Mouse (Mus musculus): Measurements from ENCODE around the gene Tek. TPM values are rescaled to one million over a fixed set of nuclear protein-coding genes. Genes with fewer than 3 reads are reported as not detected.

The Tek gene
- total and polyA plus RNA-seq, 2 experiments from 2014 or later = 6.8 to 7.1 TPM

GRCm38 (mm10) chr4:94713741-94714140 lies 25.3 kb upstream of the Tek start:
- Histone ChIP-seq H3K9me3 (ENCODE audit: low read length) (no peaks in the 10 kb centered on the region), H3K9ac (replicated peaks; ENCODE audit: low read length) (no peak overlapping the region), H3K4me2 (ENCODE audit: low read depth, low read length) (no peak overlapping the region), H3K36me3 (ENCODE audit: insufficient read depth, low read length) (no peaks in the 10 kb centered on the region), H3K4me1 (ENCODE audit: insufficient read depth, low read length) (no peaks in the 10 kb centered on the region), H3K27me3 (ENCODE audit: insufficient read depth, low read length) (no peaks in the 10 kb centered on the region), H3K27ac (no peak overlapping the region), H3K4me3 (ENCODE audit: low read length) (no peak overlapping the region)
- ATAC-seq (no peak), DNase-seq (ENCODE audit: low spot score) (no peak)
- TF ChIP-seq CTCF (IDR thresholded peaks at IDR 0.05; ENCODE audit: low read depth) = no peak

- Histone ChIP-seq H3K4me2 (ENCODE audit: low read depth, low read length) (no peak overlapping the region), H3K9me3 (ENCODE audit: low read length) (no peaks in the 10 kb centered on the region), H3K27ac (no peak overlapping the region), H3K4me1 (ENCODE audit: insufficient read depth, low read length) (no peaks in the 10 kb centered on the region), H3K9ac (replicated peaks; ENCODE audit: low read length) (no peak overlapping the region), H3K36me3 (ENCODE audit: insufficient read depth, low read length) (no peaks in the 10 kb centered on the region), H3K4me3 (ENCODE audit: low read length) (no peak overlapping the region), H3K27me3 (ENCODE audit: insufficient read depth, low read length) (no peaks in the 10 kb centered on the region)
- DNase-seq (ENCODE audit: low spot score) = no peak
- ATAC-seq = no peak
- TF ChIP-seq CTCF (IDR thresholded peaks at IDR 0.05; ENCODE audit: low read depth) = no peak
- 58% methylated on average over 6 of the region's 6 CpGs for WGBS
Observed at GRCm38 (mm10) chr4:94715166-94715565, 23.9 kb upstream of the Tek start.

GRCm38 (mm10) chr4:94725799-94726198 lies 13.3 kb upstream of the Tek start:
- Histone ChIP-seq H3K9ac (replicated peaks; ENCODE audit: low read length) (no peak overlapping the region), H3K4me2 (ENCODE audit: low read depth, low read length) (no peak overlapping the region), H3K4me1 (ENCODE audit: insufficient read depth, low read length) (no peaks in the 10 kb centered on the region), H3K36me3 (ENCODE audit: insufficient read depth, low read length) (no peaks in the 10 kb centered on the region), H3K27ac (no peak overlapping the region), H3K27me3 (ENCODE audit: insufficient read depth, low read length) (no peaks in the 10 kb centered on the region), H3K4me3 (ENCODE audit: low read length) (no peak overlapping the region), H3K9me3 (ENCODE audit: low read length) (0 out of 2 replicates have a peak, but pooled peaks cover 3% of the 10 kb centered on the region)
- no peak for ATAC-seq
- WGBS = 66% methylated on average over 4 of the region's 4 CpGs
- no peak for DNase-seq (ENCODE audit: low spot score)
- no peak for TF ChIP-seq CTCF (IDR thresholded peaks at IDR 0.05; ENCODE audit: low read depth)

GRCm38 (mm10) chr4:94732721-94733120 lies 6.4 kb upstream of the Tek start:
- no peak for ATAC-seq
- no peaks in the 10 kb centered on the region for H3K36me3 ChIP-seq (ENCODE audit: insufficient read depth, low read length)
- no peak overlapping the region for H3K9ac ChIP-seq (replicated peaks; ENCODE audit: low read length)

GRCm38 (mm10) chr4:94737326-94738295 lies 1.5 kb upstream of the Tek start:
- Histone ChIP-seq H3K36me3 (ENCODE audit: insufficient read depth, low read length) (no peaks in the 10 kb centered on the region), H3K4me2 (ENCODE audit: low read depth, low read length) (no peak overlapping the region), H3K27me3 (ENCODE audit: insufficient read depth, low read length) (no peaks in the 10 kb centered on the region), H3K4me1 (ENCODE audit: insufficient read depth, low read length) (no peaks in the 10 kb centered on the region), H3K9me3 (ENCODE audit: low read length) (no peaks in the 10 kb centered on the region), H3K27ac (no peak overlapping the region), H3K9ac (replicated peaks; ENCODE audit: low read length) (no peak overlapping the region), H3K4me3 (ENCODE audit: low read length) (no peak overlapping the region)
- no peak for TF ChIP-seq CTCF (IDR thresholded peaks at IDR 0.05; ENCODE audit: low read depth)
- ATAC-seq (no peak), DNase-seq (ENCODE audit: low spot score) (no peak)
- 70% methylated on average over 5 of the region's 5 CpGs for WGBS

More at GRCm38 (mm10) chr4:94732721-94733120, 6.4 kb upstream of the Tek start:
- H3K4me3 ChIP-seq (ENCODE audit: low read length) = no peak overlapping the region
- no peak for TF ChIP-seq CTCF (IDR thresholded peaks at IDR 0.05; ENCODE audit: low read depth)
- no peaks in the 10 kb centered on the region for H3K27me3 ChIP-seq (ENCODE audit: insufficient read depth, low read length)
- no peak overlapping the region for H3K4me2 ChIP-seq (ENCODE audit: low read depth, low read length)
- 0 out of 2 replicates have a peak, but pooled peaks cover 3% of the 10 kb centered on the region for H3K9me3 ChIP-seq (ENCODE audit: low read length)
- no peak overlapping the region for H3K27ac ChIP-seq
- DNase-seq (ENCODE audit: low spot score) = no peak
- no peaks in the 10 kb centered on the region for H3K4me1 ChIP-seq (ENCODE audit: insufficient read depth, low read length)

GRCm38 (mm10) chr4:94741824-94742223 lies 2.7 kb downstream of the Tek start:
- no peak overlapping the region for H3K4me3 ChIP-seq (ENCODE audit: low read length)
- no peak for ATAC-seq
- DNase-seq (ENCODE audit: low spot score) = no peak
- no peak for TF ChIP-seq CTCF (IDR thresholded peaks at IDR 0.05; ENCODE audit: low read depth)
- no peaks in the 10 kb centered on the region for H3K4me1 ChIP-seq (ENCODE audit: insufficient read depth, low read length)
- no peak overlapping the region for H3K27ac ChIP-seq
- H3K9ac ChIP-seq (replicated peaks; ENCODE audit: low read length) = no peak overlapping the region
- H3K4me2 ChIP-seq (ENCODE audit: low read depth, low read length) = no peak overlapping the region
- H3K36me3 ChIP-seq (ENCODE audit: insufficient read depth, low read length) = no peaks in the 10 kb centered on the region
- no peaks in the 10 kb centered on the region for H3K9me3 ChIP-seq (ENCODE audit: low read length)
- no peaks in the 10 kb centered on the region for H3K27me3 ChIP-seq (ENCODE audit: insufficient read depth, low read length)
- 74% methylated on average over 1 of the region's 1 CpGs for WGBS

GRCm38 (mm10) chr4:94745749-94746148 lies 6.7 kb downstream of the Tek start:
- no peaks in the 10 kb centered on the region for H3K4me1 ChIP-seq (ENCODE audit: insufficient read depth, low read length)
- H3K36me3 ChIP-seq (ENCODE audit: insufficient read depth, low read length) = no peaks in the 10 kb centered on the region
- no peak overlapping the region for H3K4me3 ChIP-seq (ENCODE audit: low read length)
- H3K27me3 ChIP-seq (ENCODE audit: insufficient read depth, low read length) = no peaks in the 10 kb centered on the region
- H3K27ac ChIP-seq = no peak overlapping the region
- DNase-seq (ENCODE audit: low spot score) = no peak
- TF ChIP-seq CTCF (IDR thresholded peaks at IDR 0.05; ENCODE audit: low read depth) = no peak
- no peak for ATAC-seq
- no peak overlapping the region for H3K9ac ChIP-seq (replicated peaks; ENCODE audit: low read length)
- no peak overlapping the region for H3K4me2 ChIP-seq (ENCODE audit: low read depth, low read length)
- 71% methylated on average over 3 of the region's 3 CpGs for WGBS
- H3K9me3 ChIP-seq (ENCODE audit: low read length) = no peaks in the 10 kb centered on the region
